Mouse (Mus musculus): ENCODE measurements around the gene Bex4.
"Not testable (repeated sequence)": the region's sequence is repeated elsewhere in the genome, so short reads cannot be mapped to it uniquely, and the experiment has no call there.

Gene Bex4

GRCm38 (mm10) chrX:136138827-136139639 is at the start of gene Bex4:
Gene Bex4 (plus strand): TSS chrX:136138996.
- not testable (repeated sequence) for DNase-seq

- DNase-seq = no peak
Measured at GRCm38 (mm10) chrX:136092497-136093279, 46.1 kb upstream of the Bex4 start.

GRCm38 (mm10) chrX:136094421-136094820 is 44.4 kb upstream of the Bex4 start:
- DNase-seq = no peak

GRCm38 (mm10) chrX:136104046-136104723 is 34.6 kb upstream of the Bex4 start:
- no peak for DNase-seq

GRCm38 (mm10) chrX:136104724-136105088 is 34.1 kb upstream of the Bex4 start:
- DNase-seq = no peak

- peak; percentile 5 to 13 for DNase-seq
Measured at GRCm38 (mm10) chrX:136107942-136108341, 30.9 kb upstream of the Bex4 start.

- no peak for DNase-seq
Measured at GRCm38 (mm10) chrX:136115015-136115414, 23.8 kb upstream of the Bex4 start.

GRCm38 (mm10) chrX:136115419-136115961 is 23.3 kb upstream of the Bex4 start:
- no peak for DNase-seq

- DNase-seq = no peak
Measured at GRCm38 (mm10) chrX:136127038-136127743, 11.6 kb upstream of the Bex4 start.

GRCm38 (mm10) chrX:136127744-136128064 is 11.1 kb upstream of the Bex4 start:
- DNase-seq = peak in 1 of 2 experiments; percentile 20

- no peak for DNase-seq
Measured at GRCm38 (mm10) chrX:136135559-136135958, 3.2 kb upstream of the Bex4 start.

- DNase-seq = not testable (repeated sequence)
Measured at GRCm38 (mm10) chrX:136139640-136140004, 826 bp downstream of the Bex4 start.

GRCm38 (mm10) chrX:136141385-136141784 is 2.6 kb downstream of the Bex4 start:
- no peak for DNase-seq

GRCm38 (mm10) chrX:136143711-136144110 is 4.9 kb downstream of the Bex4 start:
- no peak for DNase-seq

GRCm38 (mm10) chrX:136144195-136144594 is 5.4 kb downstream of the Bex4 start:
- DNase-seq = no peak

- no peak for DNase-seq
Measured at GRCm38 (mm10) chrX:136170625-136171024, 31.8 kb downstream of the Bex4 start.

- peak; percentile 53 to 57 for DNase-seq
Measured at GRCm38 (mm10) chrX:136171189-136172117, 32.7 kb downstream of the Bex4 start.

- DNase-seq = peak; percentile 84 to 86
Measured at GRCm38 (mm10) chrX:136172118-136172551, 33.3 kb downstream of the Bex4 start, which contains the start of gene Tceal8. Gene Tceal8 (minus strand): TSS chrX:136172342.

- no peak for DNase-seq
Measured at GRCm38 (mm10) chrX:136172786-136173185, 34.0 kb downstream of the Bex4 start.

- DNase-seq = no peak
Measured at GRCm38 (mm10) chrX:136180897-136181553, 42.2 kb downstream of the Bex4 start.

- no peak for DNase-seq
Measured at GRCm38 (mm10) chrX:136183107-136183506, 44.3 kb downstream of the Bex4 start.

Data from lung, adult 18-20 months (tissue).